Mouse (Mus musculus): ENCODE measurements around the gene Treml4. TPM values are rescaled to one million over a fixed set of nuclear protein-coding genes. Genes with fewer than 3 reads are reported as not detected.

Treml4 gene
- total and polyA plus RNA-seq, 3 experiments: 0.35 to 1.4 TPM; not detected in 1

- peak; percentile 22 for DNase-seq (ENCODE audit: low read depth, low spot score)
- H3K79me2 ChIP-seq (ENCODE audit: control insufficient read depth, insufficient read depth, low read length, poor library complexity): no peaks in the 10 kb centered on the region
- H3K27ac ChIP-seq (ENCODE audit: control insufficient read depth, low read depth, low read length): no peak overlapping the region
- no peaks in the 10 kb centered on the region for H3K36me3 ChIP-seq (ENCODE audit: control insufficient read depth in 1 of 2, insufficient read depth in 2 of 2, low read length in 2 of 2)
- H3K27me3 ChIP-seq (ENCODE audit: control insufficient read depth in 1 of 2, insufficient read depth in 2 of 2, low read length in 2 of 2): no peaks in the 10 kb centered on the region; a peak in 2 of 4 replicates
- H3K9me3 ChIP-seq (replicated peaks; ENCODE audit: insufficient read depth, low read length): no peaks in the 10 kb centered on the region
- no peak overlapping the region for H3K9ac ChIP-seq (ENCODE audit: control insufficient read depth, low read depth, low read length, poor library complexity, severe bottlenecking)
- H3K4me3 ChIP-seq (ENCODE audit: control insufficient read depth in 1 of 2, insufficient read depth in 1 of 2, low read depth in 2 of 2, low read length in 2 of 2): no peak overlapping the region
- TF ChIP-seq POLR2AphosphoS5 (IDR thresholded peaks at IDR 0.05; ENCODE audit: borderline replicate concordance, low read depth, low read length) (no peak), E2F4 (IDR thresholded peaks at IDR 0.05; ENCODE audit: borderline replicate concordance, low read depth, low read length) (no peak), MXI1 (IDR thresholded peaks at IDR 0.05; ENCODE audit: low read depth, low read length) (no peak), SMC3 (IDR thresholded peaks at IDR 0.05; ENCODE audit: low read depth, low read length) (no peak), MAFK (IDR thresholded peaks at IDR 0.05; ENCODE audit: borderline replicate concordance, low read depth, low read length) (no peak), POLR2A (IDR thresholded peaks at IDR 0.05; ENCODE audit: control insufficient read depth in 1 of 2, insufficient read depth in 1 of 2, low read depth in 1 of 2, low read length in 2 of 2, poor library complexity in 1 of 2) (no peak), ELF1 (IDR thresholded peaks at IDR 0.05; ENCODE audit: low read depth, low read length) (no peak), JUND (IDR thresholded peaks at IDR 0.05; ENCODE audit: low read depth, low read length) (no peak), ZNF384 (IDR thresholded peaks at IDR 0.05; ENCODE audit: low read depth, low read length) (no peak), MEF2A (IDR thresholded peaks at IDR 0.05; ENCODE audit: extremely low read depth, insufficient replicate concordance, low read depth, low read length, poor library complexity, severe bottlenecking) (no peak), MYB (IDR thresholded peaks at IDR 0.05; ENCODE audit: low read depth, low read length) (no peak), SIN3A (IDR thresholded peaks at IDR 0.05; ENCODE audit: low read length) (no peak), NRF1 (IDR thresholded peaks at IDR 0.05; ENCODE audit: insufficient read depth, low read depth, low read length, poor library complexity, severe bottlenecking) (no peak)
- H3K4me1 ChIP-seq (ENCODE audit: control insufficient read depth in 1 of 2, insufficient read depth in 2 of 2, low read length in 2 of 2): no peaks in the 10 kb centered on the region; a peak in 1 of 4 replicates
Observed at GRCm38 (mm10) chr17:48250631-48251030, 13.5 kb upstream of the Treml4 start.

DNA sequence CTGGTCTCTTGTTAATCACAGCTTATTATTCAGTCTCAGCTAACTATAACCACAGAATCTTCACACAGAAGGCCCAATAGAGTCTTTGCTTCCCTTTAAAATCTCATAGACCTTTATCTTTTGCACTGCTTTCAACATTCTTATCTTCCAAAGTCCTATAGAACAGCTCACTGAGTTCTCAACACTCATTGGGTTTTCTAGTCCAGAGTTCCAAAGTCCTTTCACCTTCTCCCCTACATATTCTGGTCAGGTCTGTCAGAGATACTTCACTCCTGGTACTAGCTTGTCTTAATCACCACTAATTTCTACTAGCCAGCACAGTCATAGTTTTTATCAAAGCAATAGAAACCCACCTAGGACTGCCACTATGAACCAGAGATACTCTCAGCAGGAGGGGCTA is 7.5 kb upstream of the Treml4 start:
- H3K27me3 ChIP-seq (ENCODE audit: control insufficient read depth in 1 of 2, insufficient read depth in 2 of 2, low read length in 2 of 2): peaks cover 0 to 2% of the 10 kb centered on the region in 2 experiments; a peak in 3 of 4 replicates
- DNase-seq (ENCODE audit: low read depth, low spot score): no peak
- H3K9ac ChIP-seq (ENCODE audit: control insufficient read depth, low read depth, low read length, poor library complexity, severe bottlenecking): no peak overlapping the region
- no peak overlapping the region for H3K27ac ChIP-seq (ENCODE audit: control insufficient read depth, low read depth, low read length)
- no peaks in the 10 kb centered on the region for H3K36me3 ChIP-seq (ENCODE audit: control insufficient read depth in 1 of 2, insufficient read depth in 2 of 2, low read length in 2 of 2)
- H3K9me3 ChIP-seq (replicated peaks; ENCODE audit: insufficient read depth, low read length): no peaks in the 10 kb centered on the region
- no peaks in the 10 kb centered on the region for H3K4me1 ChIP-seq (ENCODE audit: control insufficient read depth in 1 of 2, insufficient read depth in 2 of 2, low read length in 2 of 2)
- H3K79me2 ChIP-seq (ENCODE audit: control insufficient read depth, insufficient read depth, low read length, poor library complexity): no peaks in the 10 kb centered on the region
- TF ChIP-seq TAL1 (IDR thresholded peaks at IDR 0.05; ENCODE audit: low read length): no peak
- no peak for TF ChIP-seq ETS1 (IDR thresholded peaks at IDR 0.05; ENCODE audit: low read depth, low read length)
- TF ChIP-seq ZC3H11A (IDR thresholded peaks at IDR 0.05; ENCODE audit: low read depth, low read length): no peak
- no peak for TF ChIP-seq CHD1 (IDR thresholded peaks at IDR 0.05; ENCODE audit: low read depth, low read length)
- no peak for TF ChIP-seq NRF1 (IDR thresholded peaks at IDR 0.05; ENCODE audit: insufficient read depth, low read depth, low read length, poor library complexity, severe bottlenecking)
- TF ChIP-seq EP300 (IDR thresholded peaks at IDR 0.05; ENCODE audit: low read depth in 1 of 2, low read length in 2 of 2): no peak
- TF ChIP-seq ELF1 (IDR thresholded peaks at IDR 0.05; ENCODE audit: low read depth, low read length): no peak
- no peak for TF ChIP-seq E2F4 (IDR thresholded peaks at IDR 0.05; ENCODE audit: borderline replicate concordance, low read depth, low read length)
- TF ChIP-seq MAZ (IDR thresholded peaks at IDR 0.05; ENCODE audit: low read depth, low read length): no peak
- TF ChIP-seq JUND (IDR thresholded peaks at IDR 0.05; ENCODE audit: low read depth, low read length): no peak
- TF ChIP-seq MEF2A (IDR thresholded peaks at IDR 0.05; ENCODE audit: extremely low read depth, insufficient replicate concordance, low read depth, low read length, poor library complexity, severe bottlenecking): no peak
- TF ChIP-seq ZMIZ1 (IDR thresholded peaks at IDR 0.05; ENCODE audit: low read depth, low read length): no peak
- no peak for TF ChIP-seq NELFE (IDR thresholded peaks at IDR 0.05; ENCODE audit: low read depth, low read length)
- no peak overlapping the region for H3K4me3 ChIP-seq (ENCODE audit: control insufficient read depth in 1 of 2, insufficient read depth in 1 of 2, low read depth in 2 of 2, low read length in 2 of 2)

Measured in MEL (cell line).